8 mouse cellular contexts compared by ENCODE assay signal in the genomic region with DNA sequence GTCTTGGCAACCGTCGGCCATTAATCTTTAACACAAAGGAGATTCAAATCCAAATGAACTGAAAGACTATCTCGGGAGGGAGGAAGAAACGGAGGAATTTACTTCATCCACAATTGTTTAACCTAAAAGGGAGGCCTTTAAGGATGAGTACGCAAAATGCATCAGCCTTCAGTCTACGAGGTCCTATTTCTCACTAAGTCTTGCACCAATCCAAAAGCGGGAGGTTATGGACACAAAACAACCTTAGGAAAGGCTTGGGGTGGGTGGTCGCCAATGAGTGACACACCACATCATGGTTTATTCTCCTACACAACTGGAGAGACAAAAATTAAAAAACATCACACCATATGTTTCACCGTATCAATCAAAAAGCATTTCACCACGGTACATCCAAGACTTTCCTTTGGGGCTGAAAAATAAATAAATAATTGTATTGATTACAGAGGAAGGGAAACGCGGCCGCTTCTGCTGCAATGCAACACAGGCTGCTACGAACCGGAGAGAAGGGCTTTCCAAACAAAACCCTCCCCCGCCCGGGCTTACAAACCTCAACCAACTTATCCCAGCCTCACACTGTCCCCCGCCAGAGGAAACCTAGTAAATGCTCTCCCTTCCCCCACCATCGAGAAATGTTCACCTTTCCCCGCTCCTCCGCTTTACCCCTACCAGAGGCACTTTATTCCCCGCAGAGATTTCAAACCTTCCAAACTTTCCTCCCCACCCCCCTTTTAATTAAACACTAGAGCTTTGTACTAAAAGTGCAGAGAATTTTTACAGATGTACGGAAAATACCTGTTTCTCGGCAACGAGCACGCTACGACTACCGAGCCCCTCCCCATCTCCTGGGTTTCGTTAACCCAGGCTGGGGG. TPM values are rescaled to one million over a fixed set of nuclear protein-coding genes. Genes with fewer than 3 reads are reported as not detected.
DNase-seq lines count a peak whose midpoint lies in the region; ATAC-seq and TF ChIP-seq lines count a peak whose summit lies in the region.

No protein-coding gene starts in this region.

- no peaks in the 10 kb centered on the region; the same call in 1 of the 2 replicates for H3K27me3 ChIP-seq in heart, postnatal 0 days (ENCODE audit: control insufficient read depth, insufficient read depth, low read length)
- no peaks in the 10 kb centered on the region for H3K27me3 ChIP-seq in lung, embryonic 16.5 days (ENCODE audit: control insufficient read depth, insufficient read depth, low read depth, low read length)

- H3K4me1 ChIP-seq in heart, postnatal 0 days (ENCODE audit: control insufficient read depth, insufficient read depth), result peaks cover 14% of the 10 kb centered on the region
- peaks cover 20% of the 10 kb centered on the region for H3K4me1 ChIP-seq in lung, embryonic 16.5 days (replicated peaks; ENCODE audit: control insufficient read depth, insufficient read depth, low read length)

- TF ChIP-seq EP300 in heart, postnatal 0 days (IDR thresholded peaks at IDR 0.05; ENCODE audit: low read depth), result no peak

- H3K9me3 ChIP-seq in heart, postnatal 0 days (replicated peaks; ENCODE audit: control insufficient read depth, low read length), result no peaks in the 10 kb centered on the region
- H3K9me3 ChIP-seq in lung, embryonic 16.5 days (ENCODE audit: control insufficient read depth, low read length), result no peaks in the 10 kb centered on the region

- H3K4me2 ChIP-seq in heart, postnatal 0 days (ENCODE audit: low read depth, low read length), result peak overlapping the region; percentile 67
- H3K4me2 ChIP-seq in lung, embryonic 16.5 days (ENCODE audit: low read depth, low read length), result peak overlapping the region; percentile 94

- no peak for TF ChIP-seq CTCF in heart, postnatal 0 days (IDR thresholded peaks at IDR 0.05; ENCODE audit: low read depth)

- peak overlapping the region; percentile 94 for H3K27ac ChIP-seq in heart, postnatal 0 days (ENCODE audit: low read depth)
- peak overlapping the region; percentile 87 for H3K27ac ChIP-seq in lung, embryonic 16.5 days (ENCODE audit: low read length)

- peak; percentile 20; the same call in 1 of the 2 replicates for ATAC-seq in heart, postnatal 0 days (ENCODE audit: insufficient read depth, low read depth)
- ATAC-seq in lung, embryonic 16.5 days (ENCODE audit: low read depth), result peak; percentile 21; the same call in 1 of the 2 replicates

- DNase-seq in B cell, adult 2 months, result peak; percentile 9 to 19
- DNase-seq in R1 (ENCODE audit: low read depth, low spot score), result peak; percentile 89
- peak; percentile 32 for DNase-seq in embryo, embryonic 11.5 days (ENCODE audit: low read depth, low spot score)
- DNase-seq in heart, postnatal 0 days (ENCODE audit: low spot score), result peak; percentile 61
- DNase-seq in kidney, postnatal 36 days, result peak; percentile 35 to 55
- DNase-seq in right cerebral cortex, postnatal 10 days (ENCODE audit: low spot score in 2 of 2), result peak; percentile 65 to 74
- no peak for DNase-seq in spleen, postnatal 36 days (ENCODE audit: low spot score in 2 of 2)

- H3K36me3 ChIP-seq in heart, postnatal 0 days (replicated peaks; ENCODE audit: control insufficient read depth, insufficient read depth, low read length), result 0 out of 2 replicates have a peak, but pooled peaks cover 3% of the 10 kb centered on the region
- H3K36me3 ChIP-seq in lung, embryonic 16.5 days (ENCODE audit: control insufficient read depth, insufficient read depth, low read length), result no peaks in the 10 kb centered on the region

- H3K4me3 ChIP-seq in heart, postnatal 0 days (ENCODE audit: low read depth, low read length), result peak overlapping the region; percentile 66
- H3K4me3 ChIP-seq in lung, embryonic 16.5 days (ENCODE audit: low read length), result peak overlapping the region; percentile 91

- H3K9ac ChIP-seq in heart, postnatal 0 days (replicated peaks; ENCODE audit: low read depth, low read length), result peak overlapping the region; percentile 80
- peak overlapping the region; percentile 88 for H3K9ac ChIP-seq in lung, embryonic 16.5 days (ENCODE audit: low read length)

- WGBS in heart, postnatal 0 days, result 2% methylated on average over 29 of the region's 29 CpGs
- WGBS in lung, embryonic 16.5 days, result 1% methylated on average over 29 of the region's 29 CpGs

RNA-seq across cellular contexts. Expression of gene Enah, which starts 1.2 kb away (rescaled TPM):
- 69.3 and 77.9 TPM in 2 replicates for total RNA-seq in heart, postnatal 0 days (2014; rRNA removed; ENCODE audit: low replicate concordance)
- 10.3 and 13.2 TPM in 2 replicates for polyA plus RNA-seq in heart, postnatal 0 days (2015; fragmentation: Nextera tagmentation; extraction: Ambion mirVana)
- polyA plus RNA-seq in lung, embryonic 16.5 days (2015; fragmentation: Nextera tagmentation; extraction: Ambion mirVana), result 9.8 and 10.3 TPM in 2 replicates

Comparison
In these comparisons a context has a peak if more than half of its experiments do, and no peak if none do; other contexts are left out.
1. DNase-seq: peak in B cell, adult 2 months (2 of 2), R1 (single experiment), embryo, embryonic 11.5 days (single experiment), heart, postnatal 0 days (single experiment), kidney, postnatal 36 days (2 of 2) and right cerebral cortex, postnatal 10 days (2 of 2); none in spleen, postnatal 36 days (0 of 2).